9 mouse cellular contexts compared by ENCODE assay signal in the genomic region with DNA sequence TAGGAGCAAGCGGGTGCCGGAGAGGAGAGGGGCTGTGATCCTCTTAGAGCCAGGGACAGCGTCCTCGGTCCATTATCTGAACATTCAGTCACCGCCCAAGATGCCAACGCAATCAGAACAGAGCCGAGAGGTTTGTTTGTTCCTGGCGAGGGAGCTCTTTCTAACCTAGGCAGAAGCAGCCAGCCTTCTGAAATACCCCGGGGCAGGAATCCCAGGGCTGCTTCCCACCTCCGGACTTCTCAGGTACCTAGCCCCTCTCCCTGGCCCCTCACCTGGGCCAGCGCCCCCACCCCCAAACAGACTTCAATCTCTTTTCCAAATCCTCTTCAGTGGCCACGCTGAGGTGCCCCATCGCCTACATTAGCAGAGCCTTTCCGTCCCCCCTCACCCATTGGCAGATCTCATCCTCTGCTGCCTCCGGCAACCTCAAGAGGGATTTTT. TPM values are rescaled to one million over a fixed set of nuclear protein-coding genes. Genes with fewer than 3 reads are reported as not detected.
DNase-seq lines count a peak whose midpoint lies in the region; ATAC-seq and TF ChIP-seq lines count a peak whose summit lies in the region.
"Had no signal": no experiment of that assay in that cellular context is flagged by ENCODE, and none has a peak within 500 bp of the region (broad histone marks: within the 10 kb centered on the region; RNA-seq: fewer than 3 reads in every experiment).

No protein-coding gene starts in this region.

- H3K27ac ChIP-seq in liver, embryonic 11.5 days (ENCODE audit: low read depth, low read length) = no peak overlapping the region
- H3K27ac ChIP-seq in heart, embryonic 11.5 days (ENCODE audit: low read depth, low read length) = no peak overlapping the region
- peak overlapping the region; percentile 92 for H3K27ac ChIP-seq in midbrain, postnatal 0 days (ENCODE audit: low read depth, low read length)

- H3K4me3 ChIP-seq in liver, embryonic 11.5 days (ENCODE audit: low read depth, low read length) = peak overlapping the region; percentile 52
- peak overlapping the region; percentile 70 for H3K4me3 ChIP-seq in heart, embryonic 11.5 days (ENCODE audit: low read depth, low read length)
- peak overlapping the region; percentile 76 for H3K4me3 ChIP-seq in midbrain, postnatal 0 days (ENCODE audit: low read depth, low read length)

- 0 out of 2 replicates have a peak, but pooled peaks have one; percentile 29 for ATAC-seq in liver, embryonic 11.5 days (replicated peaks; ENCODE audit: low FRiP score)
- no peak; the same call in 1 of the 2 replicates for ATAC-seq in heart, embryonic 11.5 days (replicated peaks; ENCODE audit: insufficient number of reproducible peaks, low FRiP score, low TSS enrichment)
- ATAC-seq in midbrain, postnatal 0 days (ENCODE audit: low FRiP score) = peak; percentile 33

- DNase-seq in liver, embryonic 11.5 days (ENCODE audit: low spot score) = no peak
- DNase-seq in liver = no peak
- peak; percentile 26 for DNase-seq in embryo, embryonic 10 days (ENCODE audit: low spot score)
- peak; percentile 9 for DNase-seq in kidney, postnatal 10 days
- DNase-seq in midbrain, postnatal 0 days (ENCODE audit: low spot score) = peak; percentile 44
- no peak for DNase-seq in urinary bladder, postnatal 14 days (ENCODE audit: low spot score)
- no peak for DNase-seq in gastrocnemius, postnatal 25 days

- TF ChIP-seq CTCF in midbrain, postnatal 0 days (IDR thresholded peaks at IDR 0.05) = no peak

- no peaks in the 10 kb centered on the region; the same call in 1 of the 2 replicates for H3K4me1 ChIP-seq in liver, embryonic 11.5 days (replicated peaks; ENCODE audit: control insufficient read depth, insufficient read depth, low read length)
- peaks cover 4% of the 10 kb centered on the region; the same call in 1 of the 2 replicates for H3K4me1 ChIP-seq in heart, embryonic 11.5 days (ENCODE audit: control insufficient read depth, insufficient read depth, low read length)
- H3K4me1 ChIP-seq in midbrain, postnatal 0 days (ENCODE audit: insufficient read depth, low read length) = peaks cover 6% of the 10 kb centered on the region; the same call in 1 of the 2 replicates

- no peaks in the 10 kb centered on the region for H3K36me3 ChIP-seq in liver, embryonic 11.5 days (ENCODE audit: control insufficient read depth, insufficient read depth, low read length)
- H3K36me3 ChIP-seq in heart, embryonic 11.5 days (ENCODE audit: control insufficient read depth, insufficient read depth, low read length) = no peaks in the 10 kb centered on the region
- no peaks in the 10 kb centered on the region for H3K36me3 ChIP-seq in midbrain, postnatal 0 days (ENCODE audit: insufficient read depth, low read length)

- H3K9ac ChIP-seq in liver, embryonic 11.5 days (ENCODE audit: low read depth, low read length) = no peak overlapping the region
- H3K9ac ChIP-seq in heart, embryonic 11.5 days (ENCODE audit: low read depth, low read length) = peak overlapping the region; percentile 68; the same call in 1 of the 2 replicates
- peak overlapping the region; percentile 80 for H3K9ac ChIP-seq in midbrain, postnatal 0 days (replicated peaks; ENCODE audit: low read length, poor library complexity, severe bottlenecking)

- 8% methylated on average over 15 of the region's 15 CpGs for WGBS in liver, embryonic 11.5 days
- 3% methylated on average over 15 of the region's 15 CpGs for WGBS in heart, embryonic 11.5 days (ENCODE audit: insufficient replicate concordance)
- 1% methylated on average over 15 of the region's 15 CpGs for WGBS in midbrain, postnatal 0 days

- H3K4me2 ChIP-seq in liver, embryonic 11.5 days = peak overlapping the region; percentile 76
- H3K4me2 ChIP-seq in heart, embryonic 11.5 days = peak overlapping the region; percentile 91
- H3K4me2 ChIP-seq in midbrain, postnatal 0 days (ENCODE audit: low read depth, low read length, poor library complexity, severe bottlenecking) = peak overlapping the region; percentile 83

- H3K27me3 ChIP-seq in liver, embryonic 11.5 days (replicated peaks; ENCODE audit: control insufficient read depth, insufficient read depth, low read length) = peaks cover 25% of the 10 kb centered on the region
- peaks cover 6% of the 10 kb centered on the region; the same call in 1 of the 2 replicates for H3K27me3 ChIP-seq in heart, embryonic 11.5 days (ENCODE audit: control insufficient read depth, insufficient read depth, low read length)
- no peaks in the 10 kb centered on the region for H3K27me3 ChIP-seq in midbrain, postnatal 0 days (ENCODE audit: insufficient read depth, low read length)
- H3K27me3 ChIP-seq: CH12.LX had no signal

- no peaks in the 10 kb centered on the region for H3K9me3 ChIP-seq in liver, embryonic 11.5 days (ENCODE audit: control insufficient read depth, low read length)
- H3K9me3 ChIP-seq in heart, embryonic 11.5 days (replicated peaks; ENCODE audit: control insufficient read depth, low read length) = no peaks in the 10 kb centered on the region
- no peaks in the 10 kb centered on the region for H3K9me3 ChIP-seq in midbrain, postnatal 0 days (ENCODE audit: low read length)

RNA-seq across cellular contexts. Expression of gene Lrrc3b, which starts 1.3 kb away (rescaled TPM):
- 1.6 and 2.2 TPM in 2 replicates for polyA plus RNA-seq in liver, embryonic 11.5 days (2014; fragmentation: Nextera tagmentation; extraction: Ambion mirVana)
- polyA plus RNA-seq in heart, embryonic 11.5 days (2014; fragmentation: Nextera tagmentation; extraction: Ambion mirVana) = 3.3 and 4.7 TPM in 2 replicates
- 40.4 and 47.8 TPM in 2 replicates for total RNA-seq in midbrain, postnatal 0 days (2014; rRNA removed)
- 36.7 and 41.8 TPM in 2 replicates for polyA plus RNA-seq in midbrain, postnatal 0 days (2015; fragmentation: Nextera tagmentation; extraction: Ambion mirVana)
- total RNA-seq in gastrocnemius, postnatal 25 days (2021) = 1 to 10 TPM; 1.8 to 1.9 TPM
- total RNA-seq: CH12.LX had no signal

Comparison
In these comparisons a context has a peak if more than half of its experiments do, and no peak if none do; other contexts are left out.
1. DNase-seq: peak in embryo, embryonic 10 days (single experiment), kidney, postnatal 10 days (single experiment) and midbrain, postnatal 0 days (single experiment); none in liver, embryonic 11.5 days (single experiment), liver (single experiment), urinary bladder, postnatal 14 days (single experiment) and gastrocnemius, postnatal 25 days (single experiment).
2. Peak in every context shown above with its lines, with median percentiles within 50 percentile points of each other: H3K4me2 ChIP-seq and H3K4me3 ChIP-seq.